Mouse (Mus musculus) MEL (cell line): ENCODE measurements around the gene N4bp1. TPM values are rescaled to one million over a fixed set of nuclear protein-coding genes. Genes with fewer than 3 reads are reported as not detected.
A peak's percentile ranks its signal among the peaks of the same experiment; 100 is the strongest.

Experiments used
- DNase-seq: peaks from one replicate; pipeline ENCODE4 v3.0.0; 2011; ENCODE audit warnings: low read depth, low spot score
- H3K27ac ChIP-seq: 2 replicates; pipeline ENCODE4 v1.5.1; 2012; ENCODE audit warnings: low read depth, mild to moderate bottlenecking, control low read depth, low read length, moderate library complexity; ENCODE audit not compliant: control insufficient read depth
- H3K27me3 ChIP-seq, 2 experiments: fragments of 150-350 bp in 1 of 2; sonication (generic) in 1 of 2; 2 replicates each; pipeline ENCODE4 v1.6.1; 2012; ENCODE audit warnings: low read length in 2 of 2, mild to moderate bottlenecking in 2 of 2, improper control_type of control experiment in 1 of 2, moderate library complexity in 1 of 2; ENCODE audit not compliant: insufficient read depth in 2 of 2, control insufficient read depth in 1 of 2
- H3K36me3 ChIP-seq, 2 experiments: 2 replicates each; pipeline ENCODE4 v1.6.1; 2012 to 2014; ENCODE audit warnings: low read length in 2 of 2, improper control_type of control experiment in 1 of 2, inconsistent platforms in 1 of 2, mild to moderate bottlenecking in 1 of 2; ENCODE audit not compliant: insufficient read depth in 2 of 2, control insufficient read depth in 1 of 2
- H3K4me1 ChIP-seq, 2 experiments: fragments of 150-350 bp in 1 of 2; sonication (generic) in 1 of 2; 2 replicates each; pipeline ENCODE4 v1.6.1; 2012; ENCODE audit warnings: low read length in 2 of 2, improper control_type of control experiment in 1 of 2, mild to moderate bottlenecking in 1 of 2; ENCODE audit not compliant: insufficient read depth in 2 of 2, control insufficient read depth in 1 of 2
- H3K4me3 ChIP-seq, 2 experiments: fragments of 150-350 bp in 1 of 2; sonication (generic) in 1 of 2; 2 replicates each; pipeline ENCODE4 v1.5.1; 2012; ENCODE audit warnings: low read depth in 2 of 2, low read length in 2 of 2, mild to moderate bottlenecking in 2 of 2, moderate library complexity in 2 of 2, control low read depth in 1 of 2, improper control_type of control experiment in 1 of 2; ENCODE audit not compliant: control insufficient read depth in 1 of 2, insufficient read depth in 1 of 2
- H3K79me2 ChIP-seq: 2 replicates; pipeline ENCODE4 v1.6.1; 2012; ENCODE audit warnings: mild to moderate bottlenecking, low read length, moderate library complexity; ENCODE audit not compliant: control insufficient read depth, poor library complexity, insufficient read depth
- H3K9ac ChIP-seq: 2 replicates; pipeline ENCODE4 v1.6.1; 2012; ENCODE audit warnings: low read depth, mild to moderate bottlenecking, control low read depth, low read length, moderate library complexity; ENCODE audit not compliant: control insufficient read depth, poor library complexity, severe bottlenecking
- H3K9me3 ChIP-seq: fragments of 150-350 bp; sonication (generic); replicated peaks from 2 replicates; pipeline ENCODE4 v1.6.1; 2012; ENCODE audit warnings: mild to moderate bottlenecking, low read length, improper control_type of control experiment, moderate library complexity; ENCODE audit not compliant: insufficient read depth
- BHLHE40 ChIP-seq: IDR thresholded peaks from 2 replicates; pipeline ENCODE4 v1.6.1; 2012; ENCODE audit warnings: low read depth, mild to moderate bottlenecking, inconsistent platforms, low read length, improper control_type of control experiment, borderline replicate concordance
- CHD1 ChIP-seq: IDR thresholded peaks from 2 replicates; pipeline ENCODE4 v1.6.1; 2012; ENCODE audit warnings: low read depth, mild to moderate bottlenecking, inconsistent platforms, low read length, improper control_type of control experiment
- ELF1 ChIP-seq: IDR thresholded peaks from 2 replicates; pipeline ENCODE4 v1.6.1; 2014; ENCODE audit warnings: low read depth, mild to moderate bottlenecking, inconsistent platforms, low read length, improper control_type of control experiment, moderate library complexity
- EP300 ChIP-seq, 2 experiments: IDR thresholded peaks; 2 replicates each; pipeline ENCODE4 v1.6.1; 2011; ENCODE audit warnings: improper control_type of control experiment in 2 of 2, low read length in 2 of 2, low read depth in 1 of 2, mild to moderate bottlenecking in 1 of 2
- ETS1 ChIP-seq: IDR thresholded peaks from 2 replicates; pipeline ENCODE4 v1.6.1; 2012; ENCODE audit warnings: low read depth, mild to moderate bottlenecking, inconsistent platforms, low read length, improper control_type of control experiment, moderate library complexity
- GABPA ChIP-seq: IDR thresholded peaks from 2 replicates; pipeline ENCODE4 v1.6.1; 2012; ENCODE audit warnings: low read depth, mild to moderate bottlenecking, inconsistent platforms, low read length, improper control_type of control experiment, moderate library complexity
- JUND ChIP-seq: IDR thresholded peaks from 2 replicates; pipeline ENCODE4 v1.6.1; 2011; ENCODE audit warnings: low read depth, mild to moderate bottlenecking, improper control_type of control experiment, low read length
- RCOR1 ChIP-seq: IDR thresholded peaks from 2 replicates; pipeline ENCODE4 v1.6.1; 2012; ENCODE audit warnings: low read depth, mild to moderate bottlenecking, inconsistent platforms, low read length, improper control_type of control experiment
- SIN3A ChIP-seq: IDR thresholded peaks from 2 replicates; pipeline ENCODE4 v1.6.1; 2012; ENCODE audit warnings: low read length, improper control_type of control experiment, inconsistent platforms
- TBP ChIP-seq: IDR thresholded peaks from 2 replicates; pipeline ENCODE4 v1.8.0; 2011; ENCODE audit warnings: low read depth, low read length, improper control_type of control experiment
- USF1 ChIP-seq: IDR thresholded peaks from 2 replicates; pipeline ENCODE4 v1.6.1; 2014; ENCODE audit warnings: low read depth, mild to moderate bottlenecking, inconsistent platforms, low read length, improper control_type of control experiment, moderate library complexity
- ZMIZ1 ChIP-seq: IDR thresholded peaks from 2 replicates; pipeline ENCODE4 v1.6.1; 2012; ENCODE audit warnings: low read depth, mild to moderate bottlenecking, inconsistent platforms, low read length, improper control_type of control experiment, moderate library complexity
- polyA plus RNA-seq, 2 experiments: library from polyadenylated mRNA; stranded (reverse) in 1 of 2; unstranded in 1 of 2; fragments of >175 nt in 1 of 2; fragments of >200 nt in 1 of 2; gene quantifications; 2 replicates each; pipeline versions ENCODE4 v1.2.1 to v1.2.4; 2012; ENCODE audit warnings: low replicate concordance in 2 of 2, low read depth in 1 of 2; ENCODE audit not compliant: insufficient read length in 2 of 2, insufficient read depth in 1 of 2, missing spikeins in 1 of 2
- total RNA-seq: library from RNA; depleted of rRNA; stranded (reverse); fragments of 300-350 nt; gene quantifications from 2 replicates; pipeline ENCODE4 v1.2.3, GENCODE M21; 2012

N4bp1 gene
- total and polyA plus RNA-seq, 3 experiments, result 13.4 to 24.0 TPM; not detected in 1

- no peaks in the 10 kb centered on the region for H3K79me2 ChIP-seq
- no peak overlapping the region for H3K4me3 ChIP-seq
- DNase-seq, result no peak
- no peak overlapping the region for H3K27ac ChIP-seq
- peaks cover 3 to 20% of the 10 kb centered on the region in 2 experiments; a peak in 3 of 4 replicates for H3K4me1 ChIP-seq
- H3K36me3 ChIP-seq, result peaks cover 0 to 7% of the 10 kb centered on the region in 2 experiments; a peak in 2 of 4 replicates
- TF ChIP-seq ELF1, result no peak
- TF ChIP-seq ZMIZ1, result no peak
- no peak for TF ChIP-seq SIN3A
- no peak for TF ChIP-seq JUND
- TF ChIP-seq CHD1, result no peak
- TF ChIP-seq RCOR1, result no peak
- H3K9me3 ChIP-seq, result no peaks in the 10 kb centered on the region
- no peaks in the 10 kb centered on the region for H3K27me3 ChIP-seq
- no peak overlapping the region for H3K9ac ChIP-seq
Measured at GRCm38 (mm10) chr8:86769945-86770715, 114.9 kb downstream of the N4bp1 start.

GRCm38 (mm10) chr8:86768499-86768898 lies 116.6 kb downstream of the N4bp1 start:
- H3K4me1 ChIP-seq, result peaks cover 5 to 23% of the 10 kb centered on the region in 2 experiments
- no peak overlapping the region for H3K4me3 ChIP-seq
- peak; percentile 83 for DNase-seq
- H3K36me3 ChIP-seq, result peaks cover 0 to 10% of the 10 kb centered on the region in 2 experiments; a peak in 2 of 4 replicates
- H3K79me2 ChIP-seq, result no peaks in the 10 kb centered on the region
- no peaks in the 10 kb centered on the region for H3K9me3 ChIP-seq
- peak overlapping the region; percentile 61 for H3K27ac ChIP-seq
- no peak overlapping the region for H3K9ac ChIP-seq
- TF ChIP-seq TBP, result peak; percentile 66; the same call in 1 of the 2 replicates
- TF ChIP-seq JUND, result peak; percentile 69; the same call in 1 of the 2 replicates
- TF ChIP-seq ETS1, result peak; percentile 77
- peak; percentile 83 for TF ChIP-seq BHLHE40
- TF ChIP-seq USF1, result no peak
- no peak for TF ChIP-seq GABPA
- peak; percentile 38 to 58; a peak in 3 of 4 replicates for TF ChIP-seq EP300 (IDR thresholded peaks at IDR 0.05; ENCODE audit: low read depth in 1 of 2, low read length in 2 of 2)
- no peaks in the 10 kb centered on the region for H3K27me3 ChIP-seq
